In genomic region chr3:153819438-153819837, GRCm38 (mm10) we compare ENCODE assay signal across 30 mouse cellular contexts. TPM values are rescaled to one million over a fixed set of nuclear protein-coding genes. Genes with fewer than 3 reads are reported as not detected.
DNase-seq lines count a peak whose midpoint lies in the region; ATAC-seq and TF ChIP-seq lines count a peak whose summit lies in the region.
"Had no signal": no experiment of that assay in that cellular context is flagged by ENCODE, and none has a peak within 500 bp of the region (broad histone marks: within the 10 kb centered on the region; RNA-seq: fewer than 3 reads in every experiment).

No protein-coding gene starts in this region.

- no peaks in the 10 kb centered on the region for H3K9me3 ChIP-seq in forebrain, embryonic 16.5 days (ENCODE audit: control insufficient read depth, low read length)
- no peaks in the 10 kb centered on the region for H3K9me3 ChIP-seq in forebrain, embryonic 12.5 days
- no peaks in the 10 kb centered on the region for H3K9me3 ChIP-seq in midbrain, embryonic 11.5 days (ENCODE audit: control insufficient read depth, low read length)
- no peaks in the 10 kb centered on the region for H3K9me3 ChIP-seq in midbrain, embryonic 13.5 days
- no peaks in the 10 kb centered on the region for H3K9me3 ChIP-seq in hindbrain, postnatal 0 days (ENCODE audit: low read length)
- H3K9me3 ChIP-seq: embryonic facial prominence, embryonic 10.5 days; hindbrain, embryonic 15.5 days; limb, embryonic 13.5 days had no signal

- H3K36me3 ChIP-seq in forebrain, embryonic 16.5 days (ENCODE audit: control insufficient read depth, insufficient read depth), result no peaks in the 10 kb centered on the region
- H3K36me3 ChIP-seq in forebrain, embryonic 12.5 days (replicated peaks), result no peaks in the 10 kb centered on the region
- no peaks in the 10 kb centered on the region for H3K36me3 ChIP-seq in midbrain, embryonic 11.5 days (ENCODE audit: control insufficient read depth, insufficient read depth, low read length)
- no peaks in the 10 kb centered on the region for H3K36me3 ChIP-seq in midbrain, embryonic 13.5 days
- no peaks in the 10 kb centered on the region for H3K36me3 ChIP-seq in hindbrain, postnatal 0 days (ENCODE audit: insufficient read depth, low read length)
- H3K36me3 ChIP-seq: embryonic facial prominence, embryonic 10.5 days; hindbrain, embryonic 15.5 days; limb, embryonic 13.5 days had no signal

- DNase-seq in midbrain, embryonic 11.5 days (ENCODE audit: low spot score, missing footprints), result no peak
- peak; percentile 63 for DNase-seq in brain, embryonic 14.5 days (ENCODE audit: low read depth)
- DNase-seq in hindbrain, postnatal 0 days (ENCODE audit: low spot score), result peak; percentile 62
- no peak for DNase-seq in heart, postnatal 10 days
- no peak for DNase-seq in layer of hippocampus, postnatal 10 days (ENCODE audit: low spot score in 2 of 2)
- DNase-seq: adrenal gland, postnatal 36 days; cerebellum, adult 2 months; cerebellum, postnatal 25 days; gastrocnemius, postnatal 14 days; heart, adult 11 months; kidney, adult 9 months; kidney, postnatal 14 days; lung, embryonic 14.5 days; thymus, adult 18-20 months; thymus, postnatal 36 days had no signal

- 58% methylated on average over 9 of the region's 9 CpGs for WGBS in forebrain, embryonic 16.5 days
- WGBS in forebrain, embryonic 12.5 days, result 69% methylated on average over 9 of the region's 9 CpGs
- 76% methylated on average over 9 of the region's 9 CpGs for WGBS in midbrain, embryonic 11.5 days
- 58% methylated on average over 9 of the region's 9 CpGs for WGBS in midbrain, embryonic 13.5 days
- 55% methylated on average over 9 of the region's 9 CpGs for WGBS in hindbrain, postnatal 0 days

- no peak for TF ChIP-seq CTCF in brain, embryonic 14.5 days (IDR thresholded peaks at IDR 0.05; ENCODE audit: borderline replicate concordance, extremely low read depth, insufficient read depth, insufficient read length)
- TF ChIP-seq CTCF in hindbrain, postnatal 0 days (IDR thresholded peaks at IDR 0.05; ENCODE audit: low read depth), result peak; percentile 27; the same call in 1 of the 2 replicates

- no peak for TF ChIP-seq POLR2A in brain, embryonic 14.5 days (IDR thresholded peaks at IDR 0.05; ENCODE audit: borderline replicate concordance, extremely low read depth, insufficient read depth, insufficient read length, poor library complexity, severe bottlenecking)

- ATAC-seq in forebrain, embryonic 16.5 days, result peak; percentile 26; the same call in 1 of the 2 replicates
- no peak; the same call in 1 of the 2 replicates for ATAC-seq in forebrain, embryonic 12.5 days (ENCODE audit: low FRiP score)
- 0 out of 2 replicates have a peak, but pooled peaks have one; percentile 30 for ATAC-seq in midbrain, embryonic 11.5 days (ENCODE audit: low FRiP score)
- ATAC-seq in midbrain, embryonic 13.5 days, result no peak
- peak; percentile 68; the same call in 1 of the 2 replicates for ATAC-seq in hindbrain, postnatal 0 days
- ATAC-seq: intestine, embryonic 16.5 days had no signal

- H3K4me3 ChIP-seq in forebrain, embryonic 16.5 days (replicated peaks; ENCODE audit: low read length), result no peak overlapping the region
- no peak overlapping the region for H3K4me3 ChIP-seq in forebrain, embryonic 12.5 days (replicated peaks)
- H3K4me3 ChIP-seq in midbrain, embryonic 11.5 days (ENCODE audit: low read depth, low read length), result no peak overlapping the region
- H3K4me3 ChIP-seq in midbrain, embryonic 13.5 days (replicated peaks), result no peak overlapping the region
- H3K4me3 ChIP-seq in hindbrain, postnatal 0 days (ENCODE audit: low read length), result no peak overlapping the region
- H3K4me3 ChIP-seq: embryonic facial prominence, embryonic 10.5 days; hindbrain, embryonic 15.5 days; limb, embryonic 13.5 days had no signal

- H3K4me2 ChIP-seq in forebrain, embryonic 16.5 days (ENCODE audit: low read length), result no peak overlapping the region
- H3K4me2 ChIP-seq in forebrain, embryonic 12.5 days, result no peak overlapping the region
- no peak overlapping the region for H3K4me2 ChIP-seq in midbrain, embryonic 11.5 days
- no peak overlapping the region for H3K4me2 ChIP-seq in midbrain, embryonic 13.5 days (replicated peaks)
- H3K4me2 ChIP-seq in hindbrain, postnatal 0 days (ENCODE audit: low read depth, low read length), result no peak overlapping the region
- H3K4me2 ChIP-seq: heart, embryonic 11.5 days; hindbrain, embryonic 15.5 days; limb, embryonic 13.5 days; lung, embryonic 14.5 days had no signal

- H3K9ac ChIP-seq in forebrain, embryonic 16.5 days (replicated peaks; ENCODE audit: low read depth, low read length), result no peak overlapping the region
- no peak overlapping the region for H3K9ac ChIP-seq in forebrain, embryonic 12.5 days
- no peak overlapping the region for H3K9ac ChIP-seq in midbrain, embryonic 11.5 days (ENCODE audit: low read length)
- no peak overlapping the region for H3K9ac ChIP-seq in midbrain, embryonic 13.5 days (replicated peaks)
- no peak overlapping the region for H3K9ac ChIP-seq in hindbrain, postnatal 0 days (replicated peaks; ENCODE audit: low read length)
- H3K9ac ChIP-seq: hindbrain, embryonic 15.5 days; limb, embryonic 13.5 days; liver, embryonic 14.5 days; lung, embryonic 14.5 days had no signal

- no peak overlapping the region for H3K27ac ChIP-seq in forebrain, embryonic 16.5 days (ENCODE audit: low read length)
- no peak overlapping the region for H3K27ac ChIP-seq in forebrain, embryonic 12.5 days
- H3K27ac ChIP-seq in midbrain, embryonic 11.5 days (ENCODE audit: low read depth, low read length), result no peak overlapping the region
- H3K27ac ChIP-seq in midbrain, embryonic 13.5 days, result no peak overlapping the region
- H3K27ac ChIP-seq in hindbrain, postnatal 0 days, result no peak overlapping the region
- H3K27ac ChIP-seq: embryonic facial prominence, embryonic 10.5 days; hindbrain, embryonic 15.5 days; limb, embryonic 13.5 days; liver, embryonic 14.5 days had no signal

- H3K27me3 ChIP-seq in forebrain, embryonic 16.5 days (replicated peaks; ENCODE audit: control insufficient read depth, insufficient read depth, low read length), result no peaks in the 10 kb centered on the region
- H3K27me3 ChIP-seq in forebrain, embryonic 12.5 days, result no peaks in the 10 kb centered on the region
- H3K27me3 ChIP-seq in midbrain, embryonic 11.5 days (ENCODE audit: control insufficient read depth, insufficient read depth, low read length), result no peaks in the 10 kb centered on the region
- H3K27me3 ChIP-seq in midbrain, embryonic 13.5 days, result no peaks in the 10 kb centered on the region
- no peaks in the 10 kb centered on the region for H3K27me3 ChIP-seq in hindbrain, postnatal 0 days (ENCODE audit: insufficient read depth, low read length)
- H3K27me3 ChIP-seq: hindbrain, embryonic 15.5 days; limb, embryonic 13.5 days had no signal

- no peaks in the 10 kb centered on the region for H3K4me1 ChIP-seq in forebrain, embryonic 16.5 days (replicated peaks; ENCODE audit: control insufficient read depth, insufficient read depth, low read length)
- H3K4me1 ChIP-seq in forebrain, embryonic 12.5 days, result peaks cover 12% of the 10 kb centered on the region; the same call in 1 of the 2 replicates
- H3K4me1 ChIP-seq in midbrain, embryonic 11.5 days (ENCODE audit: control insufficient read depth, insufficient read depth, low read length), result no peaks in the 10 kb centered on the region
- peaks cover 8% of the 10 kb centered on the region; the same call in 1 of the 2 replicates for H3K4me1 ChIP-seq in midbrain, embryonic 13.5 days (replicated peaks)
- H3K4me1 ChIP-seq in hindbrain, postnatal 0 days (ENCODE audit: insufficient read depth, low read length), result no peaks in the 10 kb centered on the region

- intact Hi-C loops in heart, postnatal 10 days (cut with DNase I), result no loop called here

RNA-seq across cellular contexts. Expression of gene Asb17, which starts 24.6 kb away (rescaled TPM):
- not detected in 2 replicates for polyA plus RNA-seq in forebrain, embryonic 16.5 days (2015; fragmentation: Nextera tagmentation; extraction: Ambion mirVana)
- polyA plus RNA-seq in forebrain, embryonic 12.5 days (2016; fragmentation: Nextera tagmentation; extraction: Ambion mirVana), result 0.13 TPM in 1 of 2 replicates, not detected in the other
- 0.29 and 0.44 TPM in 2 replicates for polyA plus RNA-seq in midbrain, embryonic 11.5 days (2014; fragmentation: Nextera tagmentation; extraction: Ambion mirVana)
- polyA plus RNA-seq in midbrain, embryonic 13.5 days (2015; fragmentation: Nextera tagmentation; extraction: Ambion mirVana), result 0.08 TPM in 1 of 2 replicates, not detected in the other
- polyA plus RNA-seq in brain, embryonic 14.5 days (2012; rRNA removed), result 0.08 TPM in 1 of 2 replicates, not detected in the other
- total RNA-seq in hindbrain, postnatal 0 days (2014; rRNA removed), result not detected in 2 replicates
- polyA plus RNA-seq in hindbrain, postnatal 0 days (2015; fragmentation: Nextera tagmentation; extraction: Ambion mirVana), result not detected in 2 replicates
- total RNA-seq in heart, postnatal 10 days (2021), result not detected
- not detected for total RNA-seq in layer of hippocampus, postnatal 10 days (2021)
- total RNA-seq: adrenal gland, adult 18-20 months; adrenal gland, postnatal 36 days; ES-E14; gastrocnemius, postnatal 14 days; layer of hippocampus, adult 18-20 months; left cerebral cortex, postnatal 25 days; neutrophil, adult 5-6 weeks had no signal
- polyA plus RNA-seq: cerebellum, adult 2 months; small intestine, adult 2 months had no signal

Comparison
In these comparisons a context has a peak if more than half of its experiments do, and no peak if none do; other contexts are left out.
1. ATAC-seq: peak in forebrain, embryonic 16.5 days (single experiment), midbrain, embryonic 11.5 days (single experiment) and hindbrain, postnatal 0 days (single experiment); none in forebrain, embryonic 12.5 days (single experiment) and midbrain, embryonic 13.5 days (single experiment).
2. DNase-seq: peak in brain, embryonic 14.5 days (single experiment) and hindbrain, postnatal 0 days (single experiment); none in midbrain, embryonic 11.5 days (single experiment), heart, postnatal 10 days (0 of 2) and layer of hippocampus, postnatal 10 days (0 of 2).